Mouse (Mus musculus) 416B (cell line): ENCODE results near the gene Hoxa3.

Experiments
- DNase-seq: peaks from one replicate; pipeline ENCODE4 v3.0.0; 2011; ENCODE audit warnings: low read depth

The Hoxa3 gene

GRCm38 (mm10) chr6:52167736-52168161 lies 45.4 kb downstream of the Hoxa3 start:
- DNase-seq, result no peak

- DNase-seq, result no peak
Measured at GRCm38 (mm10) chr6:52167176-52167575, 46.0 kb downstream of the Hoxa3 start.

DNA sequence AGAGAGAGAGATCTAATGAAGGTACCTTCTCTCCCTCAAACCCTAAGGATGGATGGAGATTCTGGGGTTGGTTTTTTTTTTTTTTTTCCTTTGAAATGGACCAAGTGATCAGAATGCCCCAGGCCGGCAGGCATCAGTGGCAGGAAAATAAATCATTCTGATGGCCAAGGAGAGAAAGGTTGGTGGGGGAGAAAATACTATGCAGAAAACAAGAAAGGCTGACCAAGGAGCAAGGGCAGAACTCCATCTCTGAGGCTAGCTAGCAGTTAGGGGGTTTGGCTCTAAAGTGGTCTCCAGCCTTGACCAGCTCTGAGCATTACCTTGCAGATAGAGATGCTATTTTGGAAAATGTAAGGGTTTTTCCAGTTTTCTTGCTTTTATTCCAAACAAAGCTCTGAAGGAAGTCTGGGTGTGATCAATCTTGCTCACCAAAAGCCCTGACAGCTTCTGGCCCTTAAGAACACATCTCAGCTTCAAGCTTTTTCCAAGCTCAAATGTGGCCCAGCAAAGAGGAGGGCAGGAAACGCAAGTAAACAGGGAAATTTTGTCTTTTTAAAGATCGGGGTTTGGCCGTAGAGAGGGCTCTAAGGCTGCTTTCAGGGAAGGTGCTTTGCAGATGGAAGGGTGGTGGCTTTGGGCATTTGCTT lies 46.6 kb downstream of the Hoxa3 start:
- DNase-seq, result no peak

DNA sequence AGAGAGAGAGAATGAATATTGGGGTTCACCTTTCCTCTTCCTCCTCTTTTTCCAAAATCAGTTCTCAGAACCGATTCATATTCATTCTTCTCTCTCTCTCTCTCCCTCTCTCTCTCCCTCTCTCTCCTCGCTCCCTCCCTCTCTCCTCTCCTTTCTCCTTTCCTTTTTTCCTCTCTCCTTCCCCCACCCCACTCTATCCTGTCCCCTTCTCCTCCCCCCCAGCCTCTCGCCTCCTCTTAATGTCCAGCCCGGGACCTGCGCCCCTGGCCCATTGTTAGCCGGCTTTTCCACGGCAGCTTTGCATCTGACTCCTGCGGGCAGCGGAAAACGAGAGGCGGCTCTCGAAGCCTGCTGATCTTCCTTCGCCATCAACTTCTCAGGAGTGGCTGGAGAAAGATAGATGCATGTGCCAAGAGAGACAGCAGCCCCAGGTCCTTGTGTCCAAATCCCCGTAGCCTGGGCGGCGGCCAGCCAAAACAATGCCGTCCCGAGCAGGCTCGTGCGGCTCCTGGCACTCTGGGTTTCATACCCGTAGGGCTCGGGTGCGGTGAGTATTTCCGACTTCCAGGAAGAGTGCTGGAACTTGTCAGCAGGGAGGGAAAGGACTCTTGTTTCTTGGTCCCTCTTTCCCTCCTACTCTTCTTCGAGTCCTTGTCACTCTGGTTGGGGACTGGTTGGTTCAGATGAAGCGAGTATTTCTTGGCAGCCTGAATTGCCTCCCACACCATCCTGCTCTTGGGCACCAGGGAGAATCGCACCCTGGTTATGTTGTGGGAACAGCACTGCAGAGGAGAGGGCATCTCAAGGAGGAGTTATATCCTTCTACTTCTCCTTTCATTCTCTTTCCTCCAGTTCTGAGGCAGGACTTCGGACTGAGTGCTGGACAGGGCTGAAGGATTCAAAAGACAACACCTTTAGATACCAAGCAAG lies 47.4 kb downstream of the Hoxa3 start:
- DNase-seq, result no peak

GRCm38 (mm10) chr6:52164626-52165440 lies 48.3 kb downstream of the Hoxa3 start, which contains the start of gene Hoxa2:
Gene Hoxa2, minus strand, starts transcription at chr6:52164831.
- no peak for DNase-seq

DNA sequence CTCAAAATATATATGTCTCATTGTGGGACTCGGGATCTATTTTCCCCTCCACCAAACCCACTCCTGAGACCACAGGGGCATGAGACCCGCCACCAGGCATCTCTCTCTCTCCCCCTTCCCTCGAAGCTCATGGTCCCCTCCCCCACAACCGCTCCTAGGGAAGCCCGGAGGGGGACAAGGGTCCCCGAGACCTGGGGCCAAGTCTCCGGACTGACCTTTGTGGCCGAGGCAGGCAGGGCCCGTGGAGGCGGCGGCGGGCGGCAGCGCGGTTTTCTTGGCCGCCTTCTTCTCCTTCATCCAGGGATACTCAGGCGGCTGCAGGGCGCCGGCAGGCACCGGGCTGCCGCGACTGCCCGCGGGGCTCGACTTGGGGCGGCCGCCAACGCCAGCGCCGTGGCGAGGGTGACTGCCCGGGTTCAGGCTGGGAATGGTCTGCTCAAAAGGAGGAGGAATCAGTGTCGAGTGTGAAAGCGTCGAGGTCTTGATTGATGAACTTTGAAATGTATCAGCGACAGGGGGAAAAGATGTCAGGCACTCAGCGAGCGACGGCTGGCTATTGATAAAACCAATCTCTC lies 49.0 kb downstream of the Hoxa3 start:
- no peak for DNase-seq

GRCm38 (mm10) chr6:52163366-52164031 lies 49.6 kb downstream of the Hoxa3 start:
- DNase-seq, result no peak

DNA sequence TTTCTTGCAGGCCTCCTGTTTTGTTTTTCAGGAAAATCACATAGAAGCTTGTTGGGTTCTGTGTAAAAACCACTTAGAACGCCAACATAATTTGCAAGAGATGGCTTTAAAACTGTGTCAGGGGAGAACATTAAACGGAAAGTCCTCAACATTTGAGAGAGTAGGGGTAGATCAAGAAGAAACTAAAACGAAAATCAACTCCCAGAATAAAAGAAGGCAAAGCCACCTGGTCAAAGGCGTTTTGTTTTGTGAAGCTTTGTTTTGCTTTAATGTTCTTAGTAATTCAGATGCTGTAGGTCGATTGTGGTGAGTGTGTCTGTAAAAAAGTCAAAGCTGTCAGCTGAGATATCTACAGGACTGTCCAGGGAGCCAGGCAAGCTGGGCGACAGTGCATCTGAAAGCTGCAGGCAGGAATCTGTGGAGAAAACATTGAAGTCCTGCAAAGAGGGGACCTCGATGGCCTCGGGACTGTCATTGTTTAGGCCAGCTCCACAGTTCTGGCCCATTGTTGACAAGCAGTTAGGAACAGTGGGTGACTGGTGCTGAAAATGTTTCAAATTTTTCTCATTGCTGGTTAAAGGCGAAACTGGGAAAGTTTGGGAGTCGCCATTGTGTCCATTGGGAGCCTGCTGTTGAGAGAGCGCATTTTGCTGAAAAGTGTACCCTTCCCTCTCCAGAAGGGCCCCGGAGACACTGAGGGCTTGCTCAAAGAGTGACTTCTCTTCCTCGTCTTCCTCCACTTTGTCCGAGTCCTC lies 50.3 kb downstream of the Hoxa3 start:
- no peak for DNase-seq

DNA sequence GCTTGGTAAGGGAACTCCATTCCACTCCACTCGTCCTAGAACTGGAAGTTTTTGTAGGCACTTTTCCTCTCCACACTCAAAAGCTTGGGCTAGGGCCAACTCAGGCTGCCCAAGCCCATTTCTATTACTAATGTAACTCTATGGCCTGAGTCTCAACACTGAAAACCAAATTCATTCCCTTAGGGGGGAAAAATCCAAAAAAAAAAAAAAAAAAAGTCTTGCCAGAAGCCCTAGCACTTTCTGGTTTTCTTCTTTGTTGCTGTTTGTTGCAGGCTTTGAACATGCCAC lies 51.1 kb downstream of the Hoxa3 start:
- no peak for DNase-seq

DNA sequence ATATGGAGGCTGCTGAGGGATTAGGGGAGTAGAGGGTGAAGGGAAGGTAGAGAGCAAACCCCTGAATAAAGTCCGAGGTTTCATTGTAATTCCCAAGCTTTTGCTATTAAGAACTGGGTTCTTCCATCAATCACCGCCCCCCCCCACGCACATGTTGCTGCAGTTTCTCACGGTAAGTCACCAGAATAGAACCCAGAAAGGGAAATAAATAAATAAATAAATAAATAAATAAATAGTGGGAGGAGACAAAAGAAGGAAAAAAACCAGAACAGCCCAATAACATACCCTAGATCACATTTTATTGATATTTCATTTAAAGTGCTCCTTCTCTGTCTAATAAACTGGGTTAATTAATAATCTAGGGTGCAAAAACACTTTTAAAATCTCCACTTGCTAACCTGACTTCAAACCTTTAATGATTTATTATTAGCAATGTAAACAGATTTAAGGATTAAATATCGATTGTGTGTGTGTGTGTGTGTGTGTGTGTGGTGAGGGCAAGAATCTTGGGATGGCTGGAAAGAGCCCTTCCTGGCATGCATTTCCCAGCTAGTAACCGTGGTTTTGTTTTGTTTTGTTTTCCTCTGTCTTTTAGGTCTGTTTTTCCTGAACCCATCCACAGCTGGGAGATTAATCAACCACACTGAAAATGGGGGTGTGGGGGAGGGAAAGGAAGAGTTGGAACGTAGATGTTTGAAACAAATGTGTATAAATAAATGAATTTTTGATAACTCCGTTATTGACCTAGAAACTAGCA lies 51.6 kb downstream of the Hoxa3 start:
- DNase-seq, result no peak

DNA sequence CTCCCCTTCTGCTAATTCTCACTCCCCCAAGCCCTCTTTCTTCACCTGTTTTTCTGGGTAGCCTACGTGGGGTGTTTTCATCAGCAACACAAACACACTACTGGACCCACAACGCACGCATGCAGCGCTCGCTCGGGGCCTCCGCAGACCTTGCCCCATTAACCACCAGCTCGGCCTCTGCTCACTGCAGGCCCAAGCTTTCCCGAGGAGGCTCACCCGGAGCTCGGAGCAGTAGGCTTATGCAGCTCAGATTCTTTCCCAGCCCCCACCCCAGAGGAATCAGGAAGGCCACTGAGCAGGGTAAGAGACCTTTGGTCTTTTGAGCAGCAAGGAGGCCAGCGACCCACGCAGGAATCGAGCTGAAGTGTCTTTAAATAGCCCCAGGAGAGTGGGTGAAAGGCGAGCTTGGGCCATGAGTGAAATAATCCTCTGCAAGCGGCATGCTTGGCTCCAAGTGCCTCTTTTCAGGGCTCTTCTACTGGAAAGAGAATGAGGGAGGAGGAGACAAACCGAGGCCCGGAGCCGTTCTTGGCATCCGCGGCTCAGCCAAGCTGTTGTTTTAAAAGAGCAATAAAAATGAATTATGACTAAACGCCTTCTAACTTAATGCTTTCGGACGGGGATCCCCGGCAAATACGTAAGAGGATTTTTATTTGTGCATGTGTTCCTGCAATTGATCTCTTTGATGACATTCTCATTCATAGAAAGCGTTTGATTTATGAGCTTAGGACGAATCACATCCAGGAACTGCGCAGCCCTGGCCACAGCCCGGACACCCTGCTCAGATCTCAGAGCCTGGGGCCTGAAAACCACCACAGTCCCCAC lies 52.4 kb downstream of the Hoxa3 start:
- DNase-seq, result no peak

DNA sequence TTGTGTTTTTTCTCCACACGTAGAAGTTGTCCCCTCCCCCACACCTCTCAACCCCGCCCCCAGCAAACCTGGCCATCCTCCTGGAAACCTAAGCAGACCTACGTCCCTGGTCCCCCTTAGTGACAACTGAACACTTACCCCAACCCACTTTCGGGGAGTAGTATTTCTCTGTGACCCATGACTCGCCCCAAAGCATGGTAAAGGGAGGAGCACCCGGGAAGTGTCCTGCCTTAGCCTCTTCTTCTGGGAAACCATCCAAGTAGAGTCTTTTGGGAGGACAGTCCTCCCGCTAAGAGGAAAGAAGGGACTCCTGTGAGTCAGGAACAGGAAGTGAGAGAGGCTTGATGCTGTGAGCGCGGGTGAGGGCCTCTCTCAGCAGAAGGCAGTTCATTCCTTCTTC lies 53.2 kb downstream of the Hoxa3 start:
- no peak for DNase-seq

DNA sequence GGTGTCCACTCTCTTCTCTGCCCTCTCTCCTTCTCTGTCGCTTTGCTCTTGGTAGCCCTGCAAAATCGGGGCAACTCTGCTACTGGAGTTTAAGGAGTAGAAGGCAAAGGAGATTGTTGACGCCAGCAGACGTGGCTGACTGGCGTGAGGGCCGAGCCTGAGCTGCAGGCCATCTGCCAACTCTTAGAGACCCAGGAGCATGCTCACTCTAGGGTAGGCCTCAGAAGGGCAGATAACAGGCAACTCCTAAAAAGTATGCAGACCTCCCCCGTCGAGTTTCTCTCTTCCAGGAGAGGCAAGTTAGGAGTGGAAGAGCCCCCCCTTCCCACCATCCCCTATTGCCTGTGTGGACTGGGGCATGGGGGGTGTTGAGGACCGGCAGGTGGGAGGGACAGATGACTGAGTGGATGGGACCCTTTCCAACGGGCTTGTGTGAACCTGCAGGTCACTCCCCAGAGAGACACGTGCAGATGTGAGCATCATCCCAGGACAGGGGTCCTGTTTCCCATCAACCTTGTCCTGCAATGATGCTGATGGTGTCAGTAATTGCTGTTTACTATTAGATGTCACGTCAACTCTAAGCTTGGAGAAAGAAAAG lies 53.9 kb downstream of the Hoxa3 start:
- DNase-seq, result no peak

DNA sequence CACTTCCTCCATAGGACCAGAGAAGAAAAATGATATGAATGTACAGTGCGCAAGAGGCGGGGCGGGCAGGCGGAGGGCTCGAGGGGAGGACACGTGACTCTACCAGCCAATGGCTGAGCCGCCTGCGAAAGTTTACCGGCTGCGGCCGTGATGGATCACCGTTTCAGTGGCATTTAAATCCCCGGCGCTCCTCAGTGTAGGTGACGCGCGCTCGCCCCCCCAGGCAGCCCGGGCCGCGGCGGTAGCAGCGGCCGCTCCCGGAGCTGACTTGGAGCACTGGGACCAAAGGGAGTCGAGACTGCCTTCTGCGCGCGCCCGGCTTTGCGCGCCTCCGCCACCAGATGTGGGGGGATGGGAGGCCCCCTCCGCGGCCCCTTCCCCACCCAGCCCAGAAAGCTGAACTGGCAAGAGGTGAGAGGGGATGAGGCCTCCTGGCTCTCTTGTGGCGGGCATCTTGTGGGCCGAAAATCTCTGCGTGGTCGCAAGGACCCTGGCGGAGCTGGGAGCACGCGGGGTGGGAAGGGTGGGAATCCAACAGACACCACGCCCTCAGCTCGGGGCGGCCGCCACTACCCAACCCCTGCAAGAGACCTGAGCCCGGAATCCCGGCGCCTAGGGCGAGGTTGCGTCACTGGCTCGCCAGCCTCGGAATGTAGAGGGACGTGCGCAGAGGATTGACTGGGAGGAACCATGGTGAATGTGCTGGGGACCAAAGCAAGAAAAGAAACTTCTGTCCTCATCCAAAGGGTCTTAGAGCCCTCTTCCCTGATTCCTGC lies 54.7 kb downstream of the Hoxa3 start, which contains the start of gene Hoxa1:
TSS of gene Hoxa1 (minus strand) at position 42 of the 776 bp plus-strand sequence.
- DNase-seq, result no peak

- DNase-seq, result no peak
Measured at GRCm38 (mm10) chr6:52157466-52158275, 55.5 kb downstream of the Hoxa3 start.

DNA sequence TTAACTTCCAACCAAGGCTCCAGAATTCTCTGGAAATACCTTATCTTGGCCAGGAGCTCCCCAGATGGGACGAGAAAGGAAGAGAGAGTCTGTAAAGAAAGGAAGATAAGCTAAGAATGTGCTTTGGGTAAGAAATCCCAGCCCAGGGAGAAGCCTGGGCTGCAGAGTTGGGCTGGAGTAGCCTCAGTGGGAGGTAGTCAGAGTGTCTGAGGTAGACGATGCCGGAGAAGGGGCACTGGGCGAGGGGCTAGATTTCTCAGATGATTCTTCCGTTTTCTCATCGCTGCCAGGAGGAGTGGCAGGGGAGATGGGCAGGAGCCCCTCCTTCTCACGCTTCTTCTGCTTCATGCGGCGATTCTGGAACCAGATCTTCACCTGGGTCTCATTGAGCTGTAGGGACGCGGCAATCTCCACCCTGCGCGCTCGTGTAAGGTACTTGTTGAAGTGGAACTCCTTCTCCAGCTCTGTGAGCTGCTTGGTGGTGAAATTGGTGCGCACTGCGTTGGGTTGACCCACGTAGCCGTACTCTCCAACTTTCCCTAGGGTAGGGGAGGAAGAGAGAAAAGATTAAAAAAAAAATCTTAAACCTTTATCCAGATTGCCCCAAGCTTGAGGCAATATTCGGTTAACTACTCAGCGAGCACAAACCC lies 56.5 kb downstream of the Hoxa3 start:
- DNase-seq, result no peak

GRCm38 (mm10) chr6:52155471-52155870 lies 57.7 kb downstream of the Hoxa3 start:
- no peak for DNase-seq
